Mouse (Mus musculus) C2C12 (cell line): ENCODE measurements at regions not wholly inside any gene's neighbourhood (a gene's known extent, or its start where the extent isn't known, plus 50 kb on each side); places are given as distances from the start of the nearest gene placed in this dataset.

Source experiments
- CEBPB ChIP-seq: IDR thresholded peaks from one replicate; pipeline ENCODE4 v1.6.1; 2011; ENCODE audit warnings: low read depth, mild to moderate bottlenecking, control low read depth, moderate library complexity
- CTCF ChIP-seq: IDR thresholded peaks from one replicate; pipeline ENCODE4 v1.5.1; 2011; ENCODE audit not compliant: control insufficient read depth, insufficient read depth, insufficient read length
- MYOG ChIP-seq: IDR thresholded peaks from one replicate; pipeline ENCODE4 v1.6.1; 2011; ENCODE audit not compliant: control insufficient read depth, insufficient read length; ENCODE audit errors: extremely low read depth

DNA sequence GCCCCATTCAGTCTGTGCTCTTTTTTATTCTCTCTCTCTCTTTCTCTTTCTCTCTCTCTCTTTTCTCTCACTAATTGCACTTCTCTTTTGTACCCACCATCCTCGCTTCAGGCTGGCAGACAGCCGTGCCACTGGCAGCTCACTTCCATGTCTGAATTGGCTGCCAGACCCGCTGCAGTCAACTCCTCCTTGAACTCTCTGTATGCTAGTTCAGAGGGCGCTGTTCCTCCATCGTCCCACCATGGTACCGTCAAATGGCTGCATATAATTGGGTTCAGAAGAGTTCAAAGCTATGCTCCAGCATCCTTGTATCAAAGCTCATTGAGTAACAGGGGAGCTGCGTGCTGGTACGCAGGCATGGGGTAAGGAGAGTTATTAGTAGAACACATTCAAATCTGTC lies 520.7 kb upstream of the Nox3 start:
- TF ChIP-seq CEBPB = no peak
- TF ChIP-seq CTCF = no peak
- no peak for TF ChIP-seq MYOG
